Mouse (Mus musculus): ENCODE data around the gene Akap7. TPM values are rescaled to one million over a fixed set of nuclear protein-coding genes. Genes with fewer than 3 reads are reported as not detected.

Gene Akap7
- polyA plus RNA-seq, 1 experiment from 2014 or later = 19.6 TPM

DNA sequence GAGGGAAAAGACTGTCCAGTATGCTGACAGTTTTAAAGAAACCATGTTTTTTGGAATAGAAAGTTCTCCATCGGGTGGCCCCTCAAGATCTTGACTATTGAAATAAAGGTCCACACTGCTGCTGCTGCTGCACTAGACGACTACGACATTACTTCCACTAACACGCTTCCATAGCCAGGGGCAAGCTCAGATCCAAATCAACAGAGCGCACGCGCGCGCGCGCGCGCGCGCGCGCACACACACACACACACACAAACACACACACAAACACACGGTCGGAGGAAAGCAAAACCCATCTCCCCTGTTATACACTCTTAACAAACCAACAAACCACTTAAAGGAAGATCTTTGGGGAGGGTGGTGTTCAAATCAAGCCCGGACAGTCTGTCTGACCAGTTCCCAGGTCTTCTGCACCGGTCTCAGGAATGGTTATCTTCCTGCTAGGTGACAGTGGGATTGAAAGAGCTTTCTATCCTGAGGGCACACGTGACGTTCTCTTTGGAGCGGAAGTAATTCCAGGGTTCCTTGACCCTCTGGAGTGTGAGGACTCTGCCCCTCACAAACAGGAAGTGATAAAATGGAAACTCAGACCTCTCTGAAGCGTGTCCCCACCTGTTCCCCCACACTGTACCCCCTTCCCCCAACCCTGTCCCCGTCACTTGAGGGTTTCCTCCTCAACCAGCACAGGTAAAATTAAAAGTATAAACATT lies 32.9 kb downstream of the Akap7 start:
- whole genome bisulfite sequencing = 84% methylated on average over 26 of the region's 26 CpGs
- H3K9me3 ChIP-seq = peaks cover 3% of the 10 kb centered on the region; the same call in 1 of the 2 replicates
- H3K4me2 ChIP-seq (replicated peaks) = no peak overlapping the region
- peaks cover 9% of the 10 kb centered on the region for H3K36me3 ChIP-seq
- no peaks in the 10 kb centered on the region for H3K27me3 ChIP-seq
- no peak overlapping the region for H3K4me3 ChIP-seq
- no peak for ATAC-seq (ENCODE audit: low FRiP score, low read depth)
- H3K4me1 ChIP-seq = peaks cover 20% of the 10 kb centered on the region; the same call in 1 of the 2 replicates
- no peak overlapping the region for H3K9ac ChIP-seq
- H3K27ac ChIP-seq = no peak overlapping the region

DNA sequence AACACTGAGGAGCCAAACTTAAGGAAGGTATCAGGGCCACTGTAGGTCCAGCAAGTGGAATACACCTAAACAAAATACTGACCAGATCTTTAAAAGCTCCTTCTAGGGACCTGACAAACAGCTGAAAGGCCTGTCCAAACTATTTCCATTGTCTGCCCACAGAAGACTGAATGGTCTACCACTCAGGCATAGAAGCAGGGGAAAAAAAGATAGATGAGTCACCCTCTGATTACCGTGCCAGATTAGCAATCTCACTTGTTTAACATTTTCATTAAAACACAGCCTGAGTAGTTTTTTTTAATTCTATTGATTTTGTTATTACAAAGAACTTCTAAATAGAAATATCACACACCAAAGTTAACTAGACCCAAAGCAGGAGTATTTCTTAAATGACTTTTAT lies 33.9 kb downstream of the Akap7 start:
- Histone ChIP-seq H3K4me1 (peaks cover 23% of the 10 kb centered on the region), H3K9ac (no peak overlapping the region), H3K27ac (no peak overlapping the region), H3K9me3 (peaks cover 3% of the 10 kb centered on the region; the same call in 1 of the 2 replicates), H3K27me3 (no peaks in the 10 kb centered on the region), H3K4me2 (replicated peaks) (no peak overlapping the region), H3K4me3 (no peak overlapping the region), H3K36me3 (peaks cover 12% of the 10 kb centered on the region)
- WGBS = 88% methylated on average over 1 of the region's 1 CpGs
- no peak for ATAC-seq (ENCODE audit: low FRiP score, low read depth)

DNA sequence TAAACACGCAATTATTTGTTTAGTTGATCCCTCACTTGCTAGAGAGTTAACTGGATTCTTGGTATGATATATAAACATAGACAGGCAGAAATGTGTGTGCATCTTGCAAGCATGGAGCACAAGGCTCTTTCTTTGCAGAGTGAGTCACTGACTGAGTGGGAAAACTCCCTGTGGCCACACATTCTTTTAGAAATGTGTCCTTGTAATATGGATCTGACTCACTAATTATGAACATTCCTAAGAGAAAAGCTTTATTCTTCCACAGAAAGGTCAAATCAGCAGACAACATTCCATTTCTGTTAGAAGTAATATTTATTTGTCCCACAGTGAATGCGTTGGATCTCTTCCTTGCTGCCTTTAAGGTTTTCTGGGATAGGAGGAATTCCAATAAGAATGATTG lies 35.9 kb downstream of the Akap7 start:
- Histone ChIP-seq H3K27me3 (no peaks in the 10 kb centered on the region), H3K4me2 (replicated peaks) (no peak overlapping the region), H3K36me3 (peaks cover 12% of the 10 kb centered on the region), H3K9ac (no peak overlapping the region), H3K27ac (peak overlapping the region; percentile 28; the same call in 1 of the 2 replicates), H3K4me1 (peaks cover 25% of the 10 kb centered on the region), H3K4me3 (no peak overlapping the region), H3K9me3 (peaks cover 3% of the 10 kb centered on the region; the same call in 1 of the 2 replicates)
- ATAC-seq (ENCODE audit: low FRiP score, low read depth) = no peak
- WGBS = 71% methylated on average over 2 of the region's 2 CpGs

DNA sequence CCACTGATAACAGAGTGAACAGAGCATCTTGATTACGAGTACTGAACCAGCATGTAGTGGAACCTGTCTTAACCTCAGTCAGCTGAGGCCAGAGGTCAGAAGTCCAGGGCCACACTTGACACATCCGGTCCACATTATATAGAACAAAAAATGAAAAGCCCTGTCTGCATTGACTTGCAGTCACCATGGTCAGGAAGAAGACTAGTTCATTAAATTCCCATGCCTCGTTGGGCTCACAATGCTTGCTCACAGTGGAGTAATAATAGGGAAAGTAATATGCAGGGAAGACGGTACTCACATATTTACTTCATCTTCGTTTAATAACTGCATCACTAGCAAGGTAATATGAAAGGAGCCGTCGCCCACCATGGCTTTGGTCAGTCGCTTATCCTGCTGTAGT lies 36.5 kb downstream of the Akap7 start:
- Histone ChIP-seq H3K27ac (no peak overlapping the region), H3K27me3 (no peaks in the 10 kb centered on the region), H3K4me2 (replicated peaks) (no peak overlapping the region), H3K4me3 (no peak overlapping the region), H3K4me1 (peaks cover 25% of the 10 kb centered on the region), H3K9me3 (peaks cover 3% of the 10 kb centered on the region; the same call in 1 of the 2 replicates), H3K36me3 (peaks cover 12% of the 10 kb centered on the region), H3K9ac (no peak overlapping the region)
- no peak for ATAC-seq (ENCODE audit: low FRiP score, low read depth)
- WGBS = 88% methylated on average over 8 of the region's 8 CpGs

DNA sequence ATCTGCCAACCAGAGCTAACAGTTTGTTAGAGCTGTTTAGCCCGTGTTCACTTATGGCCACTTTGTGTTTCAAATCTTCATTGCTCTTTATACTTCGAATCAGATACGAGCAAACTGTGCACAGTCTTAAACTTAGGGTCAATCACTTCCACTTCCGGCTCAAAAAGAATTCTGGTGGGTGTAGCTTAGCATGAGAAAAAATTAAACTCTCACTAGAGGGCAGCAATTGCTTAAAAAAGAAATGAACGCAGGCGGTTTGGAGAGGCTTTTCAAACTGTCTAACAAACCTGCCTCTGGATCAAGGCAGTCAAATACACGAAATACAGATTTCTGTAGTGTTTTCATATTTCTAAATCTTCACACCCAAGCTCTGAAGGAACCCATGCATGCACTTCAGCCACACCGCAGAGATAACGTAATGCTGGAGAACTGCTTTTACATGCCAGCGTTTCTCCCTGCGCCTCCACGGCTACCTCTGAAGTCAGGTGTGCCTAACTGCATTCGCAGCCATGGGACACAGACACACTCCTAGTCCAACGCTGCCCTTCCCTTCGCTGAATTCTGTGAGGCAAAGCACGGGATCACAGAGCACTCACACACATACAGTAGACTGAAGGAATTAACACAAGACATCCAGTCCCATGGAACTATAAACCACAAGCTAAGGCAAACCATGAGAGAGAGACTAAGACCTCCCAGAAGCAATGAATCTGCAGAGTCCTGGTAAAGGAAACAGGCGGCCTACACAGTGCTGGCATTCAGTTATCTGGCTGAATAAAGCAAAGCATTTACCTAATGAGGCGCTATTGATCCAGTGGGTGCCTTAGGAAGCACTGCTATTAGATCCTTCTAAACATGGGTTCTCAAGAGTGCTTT lies 39.0 kb downstream of the Akap7 start:
- no peak overlapping the region for H3K9ac ChIP-seq
- H3K9me3 ChIP-seq = peaks cover 3% of the 10 kb centered on the region; the same call in 1 of the 2 replicates
- H3K36me3 ChIP-seq = peaks cover 18% of the 10 kb centered on the region
- WGBS = 49% methylated on average over 18 of the region's 18 CpGs
- no peak overlapping the region for H3K4me3 ChIP-seq
- peaks cover 16% of the 10 kb centered on the region for H3K4me1 ChIP-seq
- H3K27me3 ChIP-seq = no peaks in the 10 kb centered on the region
- no peak overlapping the region for H3K27ac ChIP-seq
- peak; percentile 80; the same call in 1 of the 2 replicates for ATAC-seq (ENCODE audit: low FRiP score, low read depth)
- H3K4me2 ChIP-seq (replicated peaks) = no peak overlapping the region

DNA sequence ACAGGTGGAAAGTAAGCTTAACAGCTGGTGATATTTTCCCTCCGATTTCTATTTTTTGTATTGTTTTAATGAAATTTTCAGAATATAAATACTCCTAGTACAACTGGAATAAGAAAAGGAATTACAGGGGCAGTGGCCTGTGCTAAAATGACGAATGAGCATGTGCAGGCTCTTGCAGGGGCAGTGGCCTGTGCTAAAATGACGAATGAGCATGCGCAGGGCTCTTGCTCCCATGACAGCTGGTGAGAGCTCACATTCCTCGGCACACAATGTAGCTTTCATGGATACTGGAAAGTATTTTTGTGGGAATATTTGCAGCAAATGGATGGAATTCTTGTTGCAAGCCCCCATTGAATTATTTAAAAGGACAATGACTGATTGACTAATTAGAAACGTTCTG lies 46.5 kb downstream of the Akap7 start:
- Histone ChIP-seq H3K27ac (no peak overlapping the region), H3K9ac (no peak overlapping the region), H3K9me3 (no peaks in the 10 kb centered on the region), H3K36me3 (0 out of 2 replicates have a peak, but pooled peaks cover 6% of the 10 kb centered on the region), H3K4me3 (no peak overlapping the region), H3K27me3 (no peaks in the 10 kb centered on the region), H3K4me2 (replicated peaks) (no peak overlapping the region), H3K4me1 (no peaks in the 10 kb centered on the region)
- peak; percentile 79 for ATAC-seq (ENCODE audit: low FRiP score, low read depth)
- 50% methylated on average over 6 of the region's 6 CpGs for WGBS

DNA sequence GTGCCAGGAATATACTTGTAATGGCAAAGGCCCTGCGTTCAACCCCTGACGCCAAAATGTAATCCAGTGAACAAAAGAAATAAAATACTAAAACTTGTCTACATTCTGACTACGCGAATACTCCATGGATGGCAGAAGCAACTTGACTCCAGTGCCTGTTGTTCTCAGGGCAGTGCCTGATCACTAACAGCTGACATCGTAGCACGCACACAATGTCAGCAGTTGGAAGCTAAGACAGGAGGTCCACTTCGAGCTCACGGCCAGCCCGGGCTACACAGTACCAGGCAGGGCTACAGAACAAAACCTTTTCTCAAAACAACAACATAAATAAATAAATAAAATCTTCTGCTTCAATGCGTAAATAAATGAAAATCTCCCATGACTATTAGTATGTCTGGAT lies 46.9 kb downstream of the Akap7 start:
- Histone ChIP-seq H3K36me3 (0 out of 2 replicates have a peak, but pooled peaks cover 5% of the 10 kb centered on the region), H3K4me2 (replicated peaks) (no peak overlapping the region), H3K4me1 (no peaks in the 10 kb centered on the region), H3K27me3 (no peaks in the 10 kb centered on the region), H3K4me3 (no peak overlapping the region), H3K9ac (no peak overlapping the region), H3K27ac (no peak overlapping the region), H3K9me3 (no peaks in the 10 kb centered on the region)
- WGBS = 77% methylated on average over 10 of the region's 10 CpGs
- peak; percentile 81 for ATAC-seq (ENCODE audit: low FRiP score, low read depth)

DNA sequence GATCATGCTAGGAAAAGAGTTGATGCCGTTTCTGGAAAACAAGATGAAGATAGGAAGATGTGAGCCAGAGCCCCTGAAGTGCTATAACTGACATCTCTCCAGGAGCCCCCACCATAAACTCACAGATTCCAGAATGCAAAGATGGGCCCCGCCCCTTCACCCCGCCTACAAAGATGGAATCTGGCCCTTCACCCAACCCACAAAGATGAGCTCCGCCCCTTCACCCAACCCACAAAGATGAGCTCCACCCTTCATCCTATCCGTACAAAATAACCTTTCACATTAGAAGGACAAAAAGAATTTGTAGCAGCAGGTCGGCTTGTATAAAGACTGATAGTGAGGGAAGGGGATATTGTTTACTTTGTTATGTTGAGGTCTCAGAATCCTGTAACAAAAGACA lies 49.5 kb downstream of the Akap7 start:
- 86% methylated on average over 6 of the region's 6 CpGs for whole genome bisulfite sequencing
- Histone ChIP-seq H3K27ac (no peak overlapping the region), H3K36me3 (no peaks in the 10 kb centered on the region), H3K4me1 (no peaks in the 10 kb centered on the region), H3K27me3 (no peaks in the 10 kb centered on the region), H3K9ac (no peak overlapping the region), H3K4me3 (no peak overlapping the region), H3K4me2 (replicated peaks) (no peak overlapping the region), H3K9me3 (no peaks in the 10 kb centered on the region)
- ATAC-seq (ENCODE audit: low FRiP score, low read depth) = no peak

DNA sequence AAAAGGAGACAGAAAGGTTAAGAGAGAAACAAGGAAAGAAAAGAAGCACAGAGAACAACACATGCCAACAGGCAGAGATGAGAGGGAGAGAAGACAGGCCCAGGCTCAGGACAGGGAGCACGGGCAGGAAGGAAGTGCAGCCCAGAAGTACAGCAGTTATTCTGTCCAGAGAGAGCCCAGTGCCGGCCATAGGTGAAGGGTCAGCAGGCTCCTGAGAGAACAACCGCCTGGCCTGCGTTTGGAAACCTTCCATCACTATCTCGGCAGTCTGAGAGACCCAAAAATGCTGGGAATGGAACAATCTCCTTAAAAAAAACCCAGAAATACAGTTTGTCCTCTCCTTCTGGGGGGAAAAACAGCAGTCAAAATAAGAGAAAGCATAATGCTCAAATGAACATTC lies 50.2 kb downstream of the Akap7 start:
- Histone ChIP-seq H3K4me2 (replicated peaks) (no peak overlapping the region), H3K9ac (no peak overlapping the region), H3K9me3 (no peaks in the 10 kb centered on the region), H3K4me1 (no peaks in the 10 kb centered on the region), H3K36me3 (no peaks in the 10 kb centered on the region), H3K27ac (no peak overlapping the region), H3K27me3 (no peaks in the 10 kb centered on the region), H3K4me3 (no peak overlapping the region)
- no peak for ATAC-seq (ENCODE audit: low FRiP score, low read depth)
- 62% methylated on average over 5 of the region's 5 CpGs for WGBS

DNA sequence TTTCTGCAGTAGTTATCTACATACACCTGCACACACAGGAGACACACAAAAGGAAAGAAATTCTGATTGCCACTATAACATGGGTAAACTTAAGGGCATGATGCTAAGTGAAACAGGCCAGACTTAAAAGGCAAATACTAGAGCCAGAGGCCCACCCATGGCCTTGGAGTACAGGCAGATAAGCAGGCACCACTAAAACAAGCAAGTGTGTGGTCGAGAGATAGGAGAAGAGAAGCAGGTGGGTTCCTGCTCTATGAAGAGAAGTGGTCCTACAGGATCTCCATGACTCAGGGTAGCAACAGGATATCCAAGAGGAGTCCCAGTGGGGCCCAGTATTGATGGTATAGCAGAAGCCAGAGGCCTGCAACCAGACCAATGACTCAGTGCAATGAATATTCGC lies 54.2 kb downstream of the Akap7 start:
- WGBS = 79% methylated on average over 2 of the region's 2 CpGs
- H3K9me3 ChIP-seq = no peaks in the 10 kb centered on the region
- ATAC-seq (ENCODE audit: low FRiP score, low read depth) = no peak
- H3K27ac ChIP-seq = no peak overlapping the region
- no peak overlapping the region for H3K4me2 ChIP-seq (replicated peaks)
- no peaks in the 10 kb centered on the region for H3K4me1 ChIP-seq
- H3K9ac ChIP-seq = no peak overlapping the region
- no peaks in the 10 kb centered on the region for H3K27me3 ChIP-seq
- 0 out of 2 replicates have a peak, but pooled peaks cover 4% of the 10 kb centered on the region for H3K36me3 ChIP-seq
- no peak overlapping the region for H3K4me3 ChIP-seq

DNA sequence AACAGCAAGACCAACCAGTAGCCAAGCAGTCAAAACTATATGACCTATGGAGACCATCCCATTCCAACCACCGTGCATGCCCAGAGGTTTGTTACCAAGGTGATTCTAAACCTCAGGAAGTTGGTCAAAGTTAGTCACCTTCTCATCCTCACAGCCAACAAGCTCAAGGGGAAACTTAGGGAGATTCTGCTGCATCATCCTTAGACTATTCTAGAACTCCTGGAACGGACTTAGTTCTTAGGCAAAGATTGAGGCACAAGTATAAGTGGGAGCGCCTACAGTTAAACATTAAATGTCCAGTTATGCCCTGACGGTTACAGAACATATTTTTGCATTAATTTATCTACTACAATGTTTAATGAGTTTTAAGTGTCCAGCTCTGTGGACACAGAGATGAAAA lies 54.7 kb downstream of the Akap7 start:
- Histone ChIP-seq H3K36me3 (0 out of 2 replicates have a peak, but pooled peaks cover 4% of the 10 kb centered on the region), H3K4me2 (replicated peaks) (no peak overlapping the region), H3K27me3 (no peaks in the 10 kb centered on the region), H3K9ac (no peak overlapping the region), H3K4me1 (no peaks in the 10 kb centered on the region), H3K4me3 (no peak overlapping the region), H3K9me3 (no peaks in the 10 kb centered on the region), H3K27ac (no peak overlapping the region)
- 91% methylated on average over 4 of the region's 4 CpGs for WGBS
- ATAC-seq (ENCODE audit: low FRiP score, low read depth) = no peak

DNA sequence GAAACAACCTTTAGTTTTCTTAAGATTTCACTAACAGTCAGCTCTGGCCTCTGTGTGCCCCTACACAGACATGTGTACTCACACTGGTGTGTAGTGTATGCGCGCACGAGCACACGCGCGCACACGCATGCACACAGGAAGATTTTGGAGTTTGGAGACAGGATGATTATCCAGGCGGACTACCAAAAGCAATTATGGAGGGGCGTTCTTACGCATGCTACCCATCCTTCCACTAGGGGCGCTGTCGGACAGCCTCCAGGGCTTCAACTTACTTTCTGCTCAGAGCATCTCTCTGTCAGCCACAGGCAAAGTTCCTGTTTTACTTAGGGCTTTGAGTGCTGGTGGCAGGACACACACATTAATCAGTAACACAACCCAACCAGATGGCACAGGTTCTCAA lies 57.6 kb downstream of the Akap7 start:
- Histone ChIP-seq H3K36me3 (0 out of 2 replicates have a peak, but pooled peaks cover 4% of the 10 kb centered on the region), H3K4me1 (no peaks in the 10 kb centered on the region), H3K27me3 (no peaks in the 10 kb centered on the region), H3K27ac (no peak overlapping the region), H3K9me3 (no peaks in the 10 kb centered on the region), H3K4me3 (no peak overlapping the region), H3K9ac (no peak overlapping the region), H3K4me2 (replicated peaks) (no peak overlapping the region)
- WGBS = 41% methylated on average over 12 of the region's 12 CpGs
- ATAC-seq (ENCODE audit: low FRiP score, low read depth) = 0 out of 2 replicates have a peak, but pooled peaks have one; percentile 36

All from limb, embryonic 13.5 days (tissue).